Mouse (Mus musculus): Measurements from ENCODE around the gene Fstl4. TPM values are rescaled to one million over a fixed set of nuclear protein-coding genes. Genes with fewer than 3 reads are reported as not detected.

Fstl4 gene
- polyA plus RNA-seq, 1 experiment from 2014 or later = 2.9 TPM

- H3K9me3 ChIP-seq (ENCODE audit: control insufficient read depth, low read length) = no peaks in the 10 kb centered on the region
- DNase-seq (ENCODE audit: low spot score) (no peak), ATAC-seq (ENCODE audit: low read depth) (no peak)
- H3K9ac ChIP-seq (ENCODE audit: low read depth, low read length) = no peak overlapping the region
- 78% methylated on average over 5 of the region's 5 CpGs for WGBS
- H3K4me3 ChIP-seq (ENCODE audit: low read depth, low read length) = no peak overlapping the region
- no peaks in the 10 kb centered on the region for H3K27me3 ChIP-seq (replicated peaks; ENCODE audit: control insufficient read depth, insufficient read depth, low read length)
- peaks cover 8% of the 10 kb centered on the region; the same call in 1 of the 2 replicates for H3K4me1 ChIP-seq (ENCODE audit: control insufficient read depth, insufficient read depth, low read length)
- H3K4me2 ChIP-seq (ENCODE audit: low read depth, low read length) = no peak overlapping the region
- H3K36me3 ChIP-seq (ENCODE audit: control insufficient read depth, insufficient read depth, low read length) = no peaks in the 10 kb centered on the region
- no peak overlapping the region for H3K27ac ChIP-seq (replicated peaks; ENCODE audit: low read depth, low read length)
Observed at GRCm38 (mm10) chr11:53101732-53102131, 337.3 kb downstream of the Fstl4 start.

GRCm38 (mm10) chr11:53103601-53104325 lies 339.3 kb downstream of the Fstl4 start:
- Histone ChIP-seq H3K9me3 (ENCODE audit: control insufficient read depth, low read length) (no peaks in the 10 kb centered on the region), H3K9ac (ENCODE audit: low read depth, low read length) (no peak overlapping the region), H3K4me3 (ENCODE audit: low read depth, low read length) (no peak overlapping the region), H3K4me1 (ENCODE audit: control insufficient read depth, insufficient read depth, low read length) (peaks cover 7% of the 10 kb centered on the region; the same call in 1 of the 2 replicates), H3K27ac (replicated peaks; ENCODE audit: low read depth, low read length) (no peak overlapping the region), H3K36me3 (ENCODE audit: control insufficient read depth, insufficient read depth, low read length) (no peaks in the 10 kb centered on the region), H3K27me3 (replicated peaks; ENCODE audit: control insufficient read depth, insufficient read depth, low read length) (no peaks in the 10 kb centered on the region), H3K4me2 (ENCODE audit: low read depth, low read length) (no peak overlapping the region)
- DNase-seq (ENCODE audit: low spot score) = peak; percentile 77
- WGBS = 35% methylated on average over 9 of the region's 10 CpGs
- peak; percentile 31; the same call in 1 of the 2 replicates for ATAC-seq (ENCODE audit: low read depth)

DNA sequence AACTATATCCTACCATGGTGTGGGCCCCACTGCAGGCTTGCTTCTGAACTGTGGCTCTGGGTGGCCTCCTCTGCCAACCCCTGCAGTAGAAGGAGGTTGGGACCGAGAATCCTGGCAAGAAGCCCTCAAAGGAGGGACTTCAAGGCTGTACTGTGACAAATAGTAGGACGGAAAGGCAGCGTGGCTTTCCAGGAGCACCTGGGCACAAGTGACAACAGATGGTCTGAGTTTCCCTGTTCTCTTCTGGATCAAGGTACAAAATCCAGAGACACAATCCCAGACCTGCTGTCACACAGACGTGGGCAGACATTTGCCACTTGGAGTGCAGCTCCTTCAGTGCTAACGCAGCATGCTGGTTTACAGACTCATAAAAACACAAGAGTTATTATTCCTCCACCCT lies 343.3 kb downstream of the Fstl4 start:
- H3K27ac ChIP-seq (replicated peaks; ENCODE audit: low read depth, low read length) = no peak overlapping the region
- 66% methylated on average over 5 of the region's 5 CpGs for WGBS
- H3K27me3 ChIP-seq (replicated peaks; ENCODE audit: control insufficient read depth, insufficient read depth, low read length) = no peaks in the 10 kb centered on the region
- H3K9me3 ChIP-seq (ENCODE audit: control insufficient read depth, low read length) = no peaks in the 10 kb centered on the region
- no peaks in the 10 kb centered on the region for H3K36me3 ChIP-seq (ENCODE audit: control insufficient read depth, insufficient read depth, low read length)
- H3K4me2 ChIP-seq (ENCODE audit: low read depth, low read length) = no peak overlapping the region
- ATAC-seq (ENCODE audit: low read depth) = no peak
- no peak for DNase-seq (ENCODE audit: low spot score)
- no peaks in the 10 kb centered on the region for H3K4me1 ChIP-seq (ENCODE audit: control insufficient read depth, insufficient read depth, low read length)
- no peak overlapping the region for H3K4me3 ChIP-seq (ENCODE audit: low read depth, low read length)
- H3K9ac ChIP-seq (ENCODE audit: low read depth, low read length) = no peak overlapping the region

DNA sequence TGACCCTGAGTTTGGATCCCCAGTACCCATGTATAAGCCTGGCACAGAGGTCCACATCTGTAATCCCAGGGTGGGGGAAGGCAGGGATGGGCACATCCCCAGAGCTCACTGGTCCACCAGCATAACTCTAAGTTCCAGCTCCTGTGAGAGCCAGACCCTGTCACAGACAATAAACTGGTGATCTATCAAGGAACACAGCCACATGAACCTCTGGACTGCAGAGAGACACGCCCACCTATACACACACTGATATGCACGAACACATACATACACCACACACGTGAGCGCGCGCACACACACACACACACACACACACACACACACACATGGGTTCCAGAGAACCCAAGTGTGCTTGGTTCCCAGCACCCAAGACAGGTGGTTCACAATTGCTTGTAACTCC lies 344.4 kb downstream of the Fstl4 start:
- Histone ChIP-seq H3K9ac (ENCODE audit: low read depth, low read length) (no peak overlapping the region), H3K4me3 (ENCODE audit: low read depth, low read length) (no peak overlapping the region), H3K27ac (replicated peaks; ENCODE audit: low read depth, low read length) (no peak overlapping the region), H3K27me3 (replicated peaks; ENCODE audit: control insufficient read depth, insufficient read depth, low read length) (no peaks in the 10 kb centered on the region), H3K9me3 (ENCODE audit: control insufficient read depth, low read length) (no peaks in the 10 kb centered on the region), H3K36me3 (ENCODE audit: control insufficient read depth, insufficient read depth, low read length) (no peaks in the 10 kb centered on the region), H3K4me2 (ENCODE audit: low read depth, low read length) (no peak overlapping the region), H3K4me1 (ENCODE audit: control insufficient read depth, insufficient read depth, low read length) (no peaks in the 10 kb centered on the region)
- 95% methylated on average over 6 of the region's 6 CpGs for WGBS
- DNase-seq (ENCODE audit: low spot score) (no peak), ATAC-seq (ENCODE audit: low read depth) (no peak)

DNA sequence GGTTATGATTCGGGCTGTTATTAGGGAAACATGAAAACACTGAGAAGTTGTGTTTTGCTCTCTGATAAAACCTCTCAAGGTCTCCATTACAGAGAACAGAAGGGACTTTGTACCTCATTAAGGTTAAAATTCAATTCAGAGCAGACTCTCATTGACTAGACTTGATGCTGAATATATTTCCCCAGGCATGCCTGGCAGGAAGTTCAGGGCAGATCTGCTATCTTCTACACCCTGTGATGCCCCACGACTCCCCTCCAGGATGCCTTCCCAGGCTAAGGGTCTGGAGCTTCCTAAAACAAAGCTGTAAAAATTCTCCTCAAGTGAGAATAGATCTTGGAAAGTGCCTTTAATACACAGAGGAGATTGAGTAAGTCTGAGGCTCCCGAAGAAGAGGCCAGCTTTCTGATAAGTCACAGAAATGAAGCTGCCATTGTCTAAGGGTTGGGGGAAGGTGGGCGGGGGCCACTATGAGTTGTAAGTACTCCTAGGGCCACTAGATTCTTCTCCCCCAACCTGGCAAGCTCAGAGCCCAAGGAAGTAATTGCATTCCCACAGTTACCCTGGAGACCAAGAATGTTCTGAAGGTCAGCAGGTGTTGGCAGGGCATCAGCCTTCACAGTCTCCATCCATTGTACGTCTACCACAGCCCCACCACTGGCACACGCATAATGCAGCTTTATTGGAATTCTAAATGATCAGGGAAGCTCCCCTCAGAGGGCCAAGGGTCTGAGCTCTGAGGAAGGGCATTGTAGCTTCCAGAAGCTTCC lies 345.4 kb downstream of the Fstl4 start:
- Histone ChIP-seq H3K36me3 (ENCODE audit: control insufficient read depth, insufficient read depth, low read length) (no peaks in the 10 kb centered on the region), H3K4me1 (ENCODE audit: control insufficient read depth, insufficient read depth, low read length) (no peaks in the 10 kb centered on the region), H3K4me2 (ENCODE audit: low read depth, low read length) (no peak overlapping the region), H3K27ac (replicated peaks; ENCODE audit: low read depth, low read length) (no peak overlapping the region), H3K4me3 (ENCODE audit: low read depth, low read length) (no peak overlapping the region), H3K9me3 (ENCODE audit: control insufficient read depth, low read length) (no peaks in the 10 kb centered on the region), H3K27me3 (replicated peaks; ENCODE audit: control insufficient read depth, insufficient read depth, low read length) (no peaks in the 10 kb centered on the region), H3K9ac (ENCODE audit: low read depth, low read length) (no peak overlapping the region)
- DNase-seq (ENCODE audit: low spot score) (no peak), ATAC-seq (ENCODE audit: low read depth) (no peak)
- 73% methylated on average over 6 of the region's 6 CpGs for WGBS

- DNase-seq (ENCODE audit: low spot score) (no peak), ATAC-seq (ENCODE audit: low read depth) (no peak)
- no peak overlapping the region for H3K4me2 ChIP-seq (ENCODE audit: low read depth, low read length)
- 77% methylated on average over 4 of the region's 4 CpGs for WGBS
- no peak overlapping the region for H3K27ac ChIP-seq (replicated peaks; ENCODE audit: low read depth, low read length)
- no peaks in the 10 kb centered on the region for H3K36me3 ChIP-seq (ENCODE audit: control insufficient read depth, insufficient read depth, low read length)
- H3K9ac ChIP-seq (ENCODE audit: low read depth, low read length) = no peak overlapping the region
- H3K27me3 ChIP-seq (replicated peaks; ENCODE audit: control insufficient read depth, insufficient read depth, low read length) = no peaks in the 10 kb centered on the region
- H3K4me3 ChIP-seq (ENCODE audit: low read depth, low read length) = no peak overlapping the region
- no peaks in the 10 kb centered on the region for H3K4me1 ChIP-seq (ENCODE audit: control insufficient read depth, insufficient read depth, low read length)
- H3K9me3 ChIP-seq (ENCODE audit: control insufficient read depth, low read length) = no peaks in the 10 kb centered on the region
Observed at GRCm38 (mm10) chr11:53115711-53116110, 351.3 kb downstream of the Fstl4 start.

DNA sequence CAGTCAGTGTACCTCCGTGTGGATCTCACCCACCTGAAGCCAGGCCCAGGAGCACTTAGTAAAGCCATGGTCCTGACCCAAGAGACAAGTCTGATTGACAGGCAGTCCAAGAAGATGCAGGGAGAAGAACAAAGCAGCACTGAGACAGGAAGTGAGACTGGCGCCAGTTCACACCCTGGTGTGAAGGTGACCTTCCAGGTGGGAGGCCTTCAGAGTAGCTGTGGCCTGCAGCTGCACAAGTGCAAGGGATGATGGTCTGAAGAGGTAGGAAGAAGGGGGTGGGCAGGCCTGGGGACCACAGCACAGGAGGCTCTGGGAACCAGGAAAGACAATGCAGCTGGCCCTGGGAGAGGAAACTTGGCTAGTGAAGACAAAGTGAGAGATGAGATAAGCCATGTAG lies 351.9 kb downstream of the Fstl4 start:
- no peak for DNase-seq (ENCODE audit: low spot score)
- Histone ChIP-seq H3K9me3 (ENCODE audit: control insufficient read depth, low read length) (no peaks in the 10 kb centered on the region), H3K36me3 (ENCODE audit: control insufficient read depth, insufficient read depth, low read length) (no peaks in the 10 kb centered on the region), H3K4me1 (ENCODE audit: control insufficient read depth, insufficient read depth, low read length) (no peaks in the 10 kb centered on the region), H3K9ac (ENCODE audit: low read depth, low read length) (no peak overlapping the region), H3K4me3 (ENCODE audit: low read depth, low read length) (no peak overlapping the region), H3K27me3 (replicated peaks; ENCODE audit: control insufficient read depth, insufficient read depth, low read length) (no peaks in the 10 kb centered on the region), H3K27ac (replicated peaks; ENCODE audit: low read depth, low read length) (no peak overlapping the region), H3K4me2 (ENCODE audit: low read depth, low read length) (no peak overlapping the region)
- 86% methylated on average over 2 of the region's 2 CpGs for WGBS
- no peak for ATAC-seq (ENCODE audit: low read depth)

DNA sequence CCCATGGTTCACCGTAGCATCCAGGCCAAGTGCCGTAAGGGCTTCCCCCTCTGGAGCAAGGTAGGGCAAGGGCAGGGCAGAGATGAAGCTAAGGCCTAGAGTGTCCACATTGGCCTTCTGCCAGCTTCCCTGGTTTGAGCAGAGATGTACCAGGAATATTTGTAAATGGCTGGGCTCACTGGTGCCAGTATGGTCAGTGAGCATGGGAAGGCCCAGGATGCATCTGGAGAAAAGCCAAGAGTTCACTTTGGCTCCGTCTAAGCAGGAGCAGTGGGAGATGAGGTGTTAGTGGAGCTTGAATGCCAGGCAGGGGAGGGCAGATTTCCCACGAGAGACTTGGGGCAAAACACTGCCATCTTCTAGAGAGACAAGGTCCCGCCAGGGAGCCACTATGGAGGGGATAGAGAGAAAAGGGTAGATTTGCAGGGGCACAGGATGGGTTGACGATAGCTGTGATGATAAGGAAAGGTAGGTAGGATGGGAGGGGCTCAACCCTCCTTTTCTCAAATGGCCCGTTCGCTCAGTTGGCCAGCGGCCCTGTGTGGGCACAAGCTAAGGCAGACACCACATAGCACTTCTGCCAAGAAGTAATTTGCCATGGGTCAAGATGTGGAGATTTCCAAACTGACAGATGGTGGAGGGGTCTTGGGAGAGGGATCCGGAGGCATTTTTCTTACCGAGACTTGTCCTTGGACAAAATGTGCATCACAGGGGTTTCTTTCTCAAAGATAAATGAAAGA lies 354.0 kb downstream of the Fstl4 start:
- H3K27ac ChIP-seq (replicated peaks; ENCODE audit: low read depth, low read length) = no peak overlapping the region
- H3K9me3 ChIP-seq (ENCODE audit: control insufficient read depth, low read length) = no peaks in the 10 kb centered on the region
- H3K9ac ChIP-seq (ENCODE audit: low read depth, low read length) = no peak overlapping the region
- no peak overlapping the region for H3K4me2 ChIP-seq (ENCODE audit: low read depth, low read length)
- H3K27me3 ChIP-seq (replicated peaks; ENCODE audit: control insufficient read depth, insufficient read depth, low read length) = no peaks in the 10 kb centered on the region
- no peak for DNase-seq (ENCODE audit: low spot score)
- no peak overlapping the region for H3K4me3 ChIP-seq (ENCODE audit: low read depth, low read length)
- no peak for ATAC-seq (ENCODE audit: low read depth)
- 82% methylated on average over 11 of the region's 11 CpGs for WGBS
- no peaks in the 10 kb centered on the region for H3K36me3 ChIP-seq (ENCODE audit: control insufficient read depth, insufficient read depth, low read length)
- H3K4me1 ChIP-seq (ENCODE audit: control insufficient read depth, insufficient read depth, low read length) = no peaks in the 10 kb centered on the region

All from embryonic facial prominence, embryonic 14.5 days (tissue).